Mouse (Mus musculus): ENCODE measurements around the gene Cort.

The Cort gene

GRCm38 (mm10) chr4:149098571-149098970, 28.0 kb downstream of the Cort start:
- DNase-seq (ENCODE audit: low spot score), result no peak

GRCm38 (mm10) chr4:149097956-149098355, 28.6 kb downstream of the Cort start:
- DNase-seq (ENCODE audit: low spot score), result no peak

- no peak for DNase-seq (ENCODE audit: low spot score)
Measured at GRCm38 (mm10) chr4:149091364-149091763, 35.2 kb downstream of the Cort start.

GRCm38 (mm10) chr4:149085381-149085780, 41.2 kb downstream of the Cort start:
- DNase-seq (ENCODE audit: low spot score), result no peak

GRCm38 (mm10) chr4:149081528-149081927, 45.0 kb downstream of the Cort start:
- DNase-seq (ENCODE audit: low spot score), result peak; percentile 47

GRCm38 (mm10) chr4:149080111-149080510, 46.5 kb downstream of the Cort start:
- DNase-seq (ENCODE audit: low spot score), result no peak

- no peak for DNase-seq (ENCODE audit: low spot score)
Measured at GRCm38 (mm10) chr4:149079629-149080028, 46.9 kb downstream of the Cort start.

GRCm38 (mm10) chr4:149078261-149078660, 48.3 kb downstream of the Cort start:
- no peak for DNase-seq (ENCODE audit: low spot score)

- DNase-seq (ENCODE audit: low spot score), result peak; percentile 43
Measured at GRCm38 (mm10) chr4:149075871-149076575, 50.5 kb downstream of the Cort start.

GRCm38 (mm10) chr4:149075073-149075472, 51.5 kb downstream of the Cort start:
- no peak for DNase-seq (ENCODE audit: low spot score)
